Mouse (Mus musculus): ENCODE results near the gene Srrm2.

- TF ChIP-seq CTCF (IDR thresholded peaks at IDR 0.05; ENCODE audit: extremely low read depth, insufficient read length, insufficient replicate concordance, low read depth, low read length) (no peak), POLR2A (IDR thresholded peaks at IDR 0.05; ENCODE audit: low read depth, low read length) (no peak)
Observed at GRCm38 (mm10) chr17:23868513-23868912, 78.2 kb downstream of the Srrm2 start.
